Mouse (Mus musculus): ENCODE results near the gene Iqca. TPM values are rescaled to one million over a fixed set of nuclear protein-coding genes. Genes with fewer than 3 reads are reported as not detected.

Iqca gene
- total RNA-seq (2021), result not detected
- long read RNA-seq, experiment 1, result 0 reads
- long read RNA-seq, experiment 2, result 0 reads

DNA sequence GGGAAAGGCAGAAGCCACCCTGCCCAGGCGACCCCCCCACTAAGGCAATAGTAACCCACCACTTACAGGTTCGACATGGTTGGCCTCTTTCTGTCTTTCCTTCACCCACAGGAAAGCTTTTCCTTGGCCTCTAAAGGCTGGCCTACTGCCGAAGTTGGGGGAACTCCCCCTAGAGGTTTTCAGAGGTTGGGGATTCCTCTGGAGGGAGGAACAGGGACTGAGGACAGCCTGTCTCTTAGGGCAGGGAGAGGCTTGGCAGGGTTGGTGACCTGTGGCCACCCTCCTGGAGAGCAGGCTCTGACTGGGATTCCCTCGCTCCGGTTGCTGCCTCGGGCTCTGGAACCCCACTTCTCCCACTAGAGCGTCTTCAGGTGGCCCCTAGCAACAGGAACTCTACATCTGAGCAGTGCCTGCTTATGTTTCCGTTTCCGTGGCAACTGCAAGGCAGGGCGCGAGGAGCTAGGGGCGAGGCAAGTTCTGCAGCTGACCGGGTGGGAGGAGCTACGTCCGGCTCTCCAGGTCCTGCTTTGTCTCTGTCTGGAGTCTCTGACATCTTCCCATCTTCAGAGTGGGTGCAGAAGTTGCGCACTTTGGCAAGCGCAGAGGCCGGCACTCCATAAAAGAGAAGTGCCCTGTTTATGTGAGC, at the start of gene Iqca:
Gene Iqca (minus strand): TSS at position 303 of the 646 bp plus-strand sequence.
- Histone ChIP-seq H3K4me3 (peak within 1 kb of the TSS; percentile 57), H3K27ac (no peak within 1 kb of the TSS)
- peak; percentile 78 for DNase-seq
- TF ChIP-seq CTCF (IDR thresholded peaks at IDR 0.05), result no peak
- intact Hi-C loops (cut with DNase I), result no loop called here

DNA sequence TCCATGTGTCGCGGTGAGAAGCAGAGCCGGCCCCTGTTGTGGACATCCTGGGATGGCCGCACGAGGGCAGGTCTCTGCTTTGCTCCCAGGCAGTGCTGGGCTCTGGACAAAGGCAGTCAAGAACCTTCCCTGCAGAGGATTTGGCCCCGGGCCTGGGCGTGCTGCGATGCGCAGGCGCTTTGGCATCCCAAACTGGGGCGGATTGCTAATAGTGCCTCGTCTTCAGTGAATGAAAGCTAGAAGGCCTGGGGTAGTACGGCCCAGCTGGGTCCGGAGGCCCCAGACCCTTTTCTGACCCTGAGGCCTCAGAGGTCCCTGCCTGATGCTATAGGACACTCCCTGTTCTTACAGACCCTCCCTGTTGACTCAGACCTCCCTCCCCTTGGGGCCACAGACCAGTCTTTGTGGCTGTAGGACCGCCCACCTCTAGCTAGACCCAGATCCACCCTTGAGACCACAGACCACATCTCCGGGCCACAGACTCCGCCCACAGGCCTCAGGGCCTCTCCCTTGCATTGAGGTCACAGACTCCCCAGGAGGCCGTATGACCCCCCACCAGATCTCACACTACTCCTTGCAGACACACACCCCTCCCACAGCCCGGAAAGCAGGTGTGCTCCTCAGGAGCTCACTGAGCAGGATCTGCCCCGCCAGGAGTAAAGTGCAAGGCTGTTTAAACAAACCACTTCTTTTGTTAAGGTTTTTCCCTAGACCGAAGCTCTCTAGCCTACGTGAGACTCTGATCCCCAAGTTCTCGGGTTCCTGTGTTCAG, 49.2 kb upstream of the Iqca start:
- H3K4me3 ChIP-seq, result peak overlapping the region; percentile 77
- peak; percentile 90 for DNase-seq
- peak; percentile 54 for TF ChIP-seq CTCF (IDR thresholded peaks at IDR 0.05)
- intact Hi-C loops (cut with DNase I), result no loop called here
- peak overlapping the region; percentile 83 for H3K27ac ChIP-seq

DNA sequence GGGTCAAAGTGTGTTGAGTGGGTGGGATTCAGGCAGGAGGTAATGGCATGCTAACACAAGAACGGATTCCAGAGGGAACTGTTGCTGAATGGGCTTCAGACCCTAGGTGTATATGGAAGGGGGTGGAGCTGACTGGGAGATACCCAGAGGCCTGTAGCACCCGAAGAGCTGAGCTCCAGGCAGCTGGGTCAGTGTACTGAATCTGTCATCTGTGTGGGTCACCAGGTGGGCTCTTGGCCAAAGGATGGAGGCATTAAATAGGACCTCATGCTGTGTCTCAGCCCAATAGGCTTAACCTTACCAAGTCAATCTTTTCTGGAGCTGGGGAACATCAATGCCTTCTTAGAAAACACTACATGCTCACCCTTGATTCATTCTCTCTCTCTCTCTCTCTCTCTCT, 48.5 kb upstream of the Iqca start:
- no peak overlapping the region; the same call in none of the 2 replicates for H3K4me3 ChIP-seq
- intact Hi-C loops (cut with DNase I), result no loop called here
- H3K27ac ChIP-seq, result peak overlapping the region; percentile 83
- no peak for DNase-seq
- TF ChIP-seq CTCF (IDR thresholded peaks at IDR 0.05), result no peak

GRCm38 (mm10) chr1:90201246-90201645, 48.0 kb upstream of the Iqca start:
- intact Hi-C loops (cut with DNase I), result no loop called here
- no peak for TF ChIP-seq CTCF (IDR thresholded peaks at IDR 0.05)
- H3K4me3 ChIP-seq, result no peak overlapping the region
- DNase-seq, result no peak
- H3K27ac ChIP-seq, result peak overlapping the region; percentile 83

- no peak for TF ChIP-seq CTCF (IDR thresholded peaks at IDR 0.05)
- DNase-seq, result no peak
- Histone ChIP-seq H3K27ac (no peak overlapping the region), H3K4me3 (no peak overlapping the region)
- intact Hi-C loops (cut with DNase I), result no loop called here
Measured at GRCm38 (mm10) chr1:90189046-90189445, 35.8 kb upstream of the Iqca start.

DNA sequence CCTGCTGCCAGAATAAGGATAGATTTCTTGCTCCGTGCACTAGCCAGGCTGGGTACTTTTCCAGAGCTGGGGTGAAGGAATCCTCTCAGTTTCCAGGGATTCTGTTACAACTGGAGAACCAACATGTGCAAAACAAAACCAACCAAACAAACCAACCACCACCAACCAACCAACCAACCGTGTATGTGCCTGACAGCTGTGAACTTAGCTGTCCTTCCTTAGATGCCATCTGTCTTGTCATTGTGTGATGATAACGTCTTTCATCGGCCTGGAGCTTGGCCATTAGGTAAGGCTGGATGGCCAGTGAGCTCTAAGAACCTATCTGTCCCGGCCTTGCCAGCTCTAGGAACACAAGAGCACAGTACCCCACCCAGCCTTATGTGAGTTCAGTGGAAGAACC, 33.7 kb upstream of the Iqca start:
- no peak for DNase-seq
- intact Hi-C loops (cut with DNase I), result no loop called here
- Histone ChIP-seq H3K4me3 (no peak overlapping the region), H3K27ac (no peak overlapping the region)
- TF ChIP-seq CTCF (IDR thresholded peaks at IDR 0.05), result no peak

GRCm38 (mm10) chr1:90186173-90186572, 33.0 kb upstream of the Iqca start:
- intact Hi-C loops (cut with DNase I), result no loop called here
- H3K4me3 ChIP-seq, result no peak overlapping the region
- H3K27ac ChIP-seq, result no peak overlapping the region
- DNase-seq, result no peak
- no peak for TF ChIP-seq CTCF (IDR thresholded peaks at IDR 0.05)

GRCm38 (mm10) chr1:90183602-90184001, 30.4 kb upstream of the Iqca start:
- DNase-seq, result no peak
- intact Hi-C loops (cut with DNase I), result no loop called here
- no peak overlapping the region for H3K4me3 ChIP-seq
- no peak overlapping the region for H3K27ac ChIP-seq
- no peak for TF ChIP-seq CTCF (IDR thresholded peaks at IDR 0.05)

DNA sequence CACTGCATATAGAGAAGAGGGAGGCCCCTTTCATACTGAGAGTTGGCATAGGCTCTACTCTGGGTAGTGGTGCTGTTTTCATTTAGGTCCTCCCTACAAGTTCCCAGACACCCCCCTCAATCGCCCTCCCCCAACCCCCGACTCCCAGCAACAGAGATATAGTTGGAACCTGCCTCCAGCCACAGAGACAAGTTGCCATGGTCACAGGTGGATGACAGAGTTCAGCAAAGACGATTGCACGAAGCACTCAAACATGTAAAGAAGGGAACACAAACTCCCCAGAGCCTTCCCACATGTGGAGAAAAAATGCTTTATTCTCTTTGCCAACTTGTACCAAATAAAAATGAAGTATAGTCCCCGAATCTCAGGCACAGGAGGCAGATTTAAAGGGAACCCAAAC, 29.3 kb upstream of the Iqca start:
- DNase-seq, result no peak

GRCm38 (mm10) chr1:90180966-90181699, 27.9 kb upstream of the Iqca start:
- intact Hi-C loops (cut with DNase I), result no loop called here
- TF ChIP-seq CTCF (IDR thresholded peaks at IDR 0.05), result no peak
- DNase-seq, result no peak
- H3K4me3 ChIP-seq, result no peak overlapping the region
- H3K27ac ChIP-seq, result no peak overlapping the region

More for the DNA sequence above, 29.3 kb upstream of the Iqca start:
- Histone ChIP-seq H3K27ac (no peak overlapping the region), H3K4me3 (no peak overlapping the region)
- TF ChIP-seq CTCF (IDR thresholded peaks at IDR 0.05), result no peak
- intact Hi-C loops (cut with DNase I), result no loop called here

DNA sequence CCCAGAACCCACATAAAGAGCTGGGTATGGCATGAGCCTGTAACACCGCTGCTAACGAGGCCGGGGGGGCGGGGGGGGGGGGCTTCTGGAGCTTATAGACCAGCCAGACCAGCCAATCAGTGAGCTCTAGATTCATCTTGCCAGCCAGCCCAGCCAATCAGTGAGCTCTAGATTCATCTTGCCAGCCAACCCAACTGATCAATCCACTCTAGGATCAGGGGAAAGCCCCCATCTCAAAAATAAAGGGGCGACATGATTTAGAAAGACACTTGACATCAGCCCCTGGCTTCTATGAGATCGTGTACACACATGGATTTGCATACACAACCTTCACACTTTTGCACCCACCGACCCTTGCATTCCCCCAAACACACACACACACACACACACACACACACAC, 27.3 kb upstream of the Iqca start:
- no peak overlapping the region for H3K4me3 ChIP-seq
- no peak for TF ChIP-seq CTCF (IDR thresholded peaks at IDR 0.05)
- DNase-seq, result no peak
- intact Hi-C loops (cut with DNase I), result no loop called here
- no peak overlapping the region for H3K27ac ChIP-seq

- no peak for TF ChIP-seq CTCF (IDR thresholded peaks at IDR 0.05)
- H3K27ac ChIP-seq, result no peak overlapping the region
- intact Hi-C loops (cut with DNase I), result no loop called here
Measured at GRCm38 (mm10) chr1:90177978-90178377, 24.8 kb upstream of the Iqca start.

DNA sequence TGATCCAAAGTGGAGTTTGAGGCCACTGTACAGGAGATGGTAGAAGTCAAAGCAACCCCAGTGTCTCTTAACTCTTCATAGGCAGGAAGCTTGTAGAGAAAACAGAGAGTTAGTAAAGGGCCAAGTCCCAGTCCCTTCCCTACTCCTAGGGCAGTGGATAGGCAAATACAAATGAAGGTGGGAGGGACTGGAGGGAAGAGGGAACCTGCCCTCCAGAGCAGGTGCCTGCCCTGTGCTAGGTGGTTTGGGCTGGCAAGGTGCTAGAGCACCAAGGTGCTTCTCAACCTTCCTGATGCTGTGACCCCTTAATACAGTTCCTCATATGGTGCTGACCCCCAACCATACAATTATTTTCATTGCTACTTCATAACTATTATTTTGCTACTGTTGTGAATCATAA, 24.4 kb upstream of the Iqca start:
- H3K27ac ChIP-seq, result no peak overlapping the region
- DNase-seq, result no peak
- no peak for TF ChIP-seq CTCF (IDR thresholded peaks at IDR 0.05)
- intact Hi-C loops (cut with DNase I), result no loop called here
- H3K4me3 ChIP-seq, result no peak overlapping the region

More at GRCm38 (mm10) chr1:90177978-90178377, 24.8 kb upstream of the Iqca start:
- H3K4me3 ChIP-seq, result no peak overlapping the region
- no peak for DNase-seq

Measured in gastrocnemius, adult 2 months (tissue).